Mouse (Mus musculus): ENCODE data around the gene Clk3. TPM values are rescaled to one million over a fixed set of nuclear protein-coding genes. Genes with fewer than 3 reads are reported as not detected.
A peak's percentile ranks its signal among the peaks of the same experiment; 100 is the strongest.

Clk3 gene
- total RNA-seq, 2 experiments from 2014 or later = 234 to 420 TPM

GRCm38 (mm10) chr9:57773754-57774153 lies 8.1 kb upstream of the Clk3 start:
- no peak for ATAC-seq (replicated peaks; ENCODE audit: low FRiP score, poor library complexity, severe bottlenecking)

DNA sequence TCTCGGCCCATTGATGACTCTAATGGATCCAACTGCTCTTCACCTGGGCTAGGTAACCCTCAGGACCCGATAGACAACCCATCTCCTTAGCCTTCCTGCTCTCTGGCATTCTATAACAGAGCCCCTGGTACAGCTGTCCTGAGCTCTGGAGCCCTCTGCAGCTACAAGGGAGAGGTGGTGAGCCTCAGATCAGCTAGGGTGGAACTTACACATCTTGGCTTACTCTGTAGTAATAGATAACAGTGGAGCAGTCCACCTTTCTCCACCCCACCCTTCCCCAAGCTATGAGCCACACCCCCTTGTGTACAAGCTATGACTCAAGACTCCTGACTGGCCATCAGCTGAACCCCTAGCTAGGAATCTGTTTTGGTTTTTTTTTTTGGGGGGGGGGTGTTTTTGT lies 5.2 kb upstream of the Clk3 start:
- peak; percentile 78 for ATAC-seq (replicated peaks; ENCODE audit: low FRiP score, poor library complexity, severe bottlenecking)

DNA sequence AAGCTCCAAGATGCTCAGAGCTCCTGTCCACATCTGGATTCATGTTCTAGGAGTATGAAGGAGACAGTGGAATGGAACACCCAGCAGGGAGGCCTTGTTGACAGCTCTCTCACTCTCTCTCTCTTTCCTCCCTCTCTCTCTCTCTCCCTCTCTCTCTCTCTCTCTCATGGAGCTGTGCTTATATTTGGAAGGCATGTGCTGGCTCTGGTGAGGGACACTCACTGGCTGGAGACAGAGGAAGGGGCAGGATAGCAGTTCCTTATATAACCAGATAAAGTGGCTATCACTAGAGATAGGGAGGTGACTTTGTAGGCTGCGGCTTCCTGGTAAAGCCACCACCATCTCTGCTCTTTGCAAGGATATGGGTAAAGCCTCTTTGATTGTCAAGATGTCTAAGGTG lies 4.6 kb upstream of the Clk3 start:
- ATAC-seq (replicated peaks; ENCODE audit: low FRiP score, poor library complexity, severe bottlenecking) = no peak

- peak; percentile 58 for ATAC-seq (replicated peaks; ENCODE audit: low FRiP score, poor library complexity, severe bottlenecking)
These were observed 3.9 kb upstream of the Clk3 start for GRCm38 (mm10) chr9:57769539-57770069.

- ATAC-seq (replicated peaks; ENCODE audit: low FRiP score, poor library complexity, severe bottlenecking) = no peak
These were observed 1.6 kb upstream of the Clk3 start for GRCm38 (mm10) chr9:57767231-57767630.

GRCm38 (mm10) chr9:57766431-57766830 lies 771 bp upstream of the Clk3 start:
- ATAC-seq (replicated peaks; ENCODE audit: low FRiP score, poor library complexity, severe bottlenecking) = no peak

- ATAC-seq (replicated peaks; ENCODE audit: low FRiP score, poor library complexity, severe bottlenecking) = peak; percentile 47
These were observed 691 bp downstream of the Clk3 start for GRCm38 (mm10) chr9:57764974-57765363.

DNA sequence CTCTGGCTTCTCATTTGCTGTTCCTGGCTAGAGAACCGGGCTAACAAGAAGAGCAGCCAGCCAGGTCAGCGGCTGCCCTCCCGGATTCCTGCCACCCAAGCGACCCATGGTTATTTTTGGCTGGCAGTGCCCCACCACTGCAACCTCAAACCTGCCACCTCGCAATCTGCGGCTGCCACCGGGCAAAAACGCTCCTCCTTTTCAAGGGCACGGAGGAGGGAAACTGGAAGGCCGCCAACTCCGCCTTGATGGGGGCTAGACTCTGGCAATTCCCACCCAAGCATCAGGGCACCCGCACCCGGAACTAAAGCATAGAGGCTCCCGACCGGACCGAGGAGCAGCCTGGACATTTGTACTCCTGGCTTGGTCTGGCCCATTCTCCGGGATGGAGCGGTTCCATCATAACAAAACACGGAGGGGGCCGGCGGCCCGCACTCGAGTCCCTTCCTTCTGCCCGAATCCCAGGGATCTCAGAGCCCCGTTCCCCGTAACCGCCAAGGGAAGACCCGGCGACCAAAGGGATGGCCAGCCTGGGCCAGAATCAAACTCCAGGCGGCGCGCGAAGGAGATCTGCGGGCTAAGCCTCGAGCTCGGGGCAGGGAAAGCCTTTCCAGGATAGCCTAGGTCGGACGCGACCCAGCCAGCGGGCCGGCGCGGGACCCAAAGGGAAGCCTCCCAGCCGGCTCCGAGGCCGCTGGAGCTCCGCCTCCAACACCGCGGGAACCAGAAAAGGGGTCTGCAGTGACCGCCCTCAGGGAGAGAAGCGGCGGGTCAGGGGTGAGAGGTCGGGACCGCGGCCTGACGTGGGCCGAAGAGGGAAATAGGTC lies 1.3 kb downstream of the Clk3 start:
- ATAC-seq (replicated peaks; ENCODE audit: low FRiP score, poor library complexity, severe bottlenecking) = peak; percentile 41

DNA sequence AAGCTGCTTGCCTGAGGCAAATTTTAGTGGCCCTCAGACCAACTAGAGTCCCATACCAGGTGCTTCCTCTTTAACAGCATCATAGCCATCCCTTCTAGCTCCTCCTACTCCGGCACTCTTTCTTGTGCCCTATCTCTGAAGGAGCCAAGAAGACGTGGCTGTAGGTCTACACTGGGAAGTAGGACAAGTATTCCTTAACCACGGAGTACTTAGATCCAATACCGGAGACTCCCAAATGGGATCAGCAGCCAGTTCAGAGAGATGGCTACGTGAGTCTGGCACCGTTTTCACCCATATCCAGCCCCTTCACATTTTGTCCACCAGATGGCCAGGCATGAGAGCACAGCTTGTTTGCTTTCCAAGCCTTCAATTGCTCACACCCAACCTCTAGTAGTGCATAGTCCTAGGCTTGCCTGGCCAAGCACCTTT lies 3.1 kb downstream of the Clk3 start:
- peak; percentile 29 for ATAC-seq (replicated peaks; ENCODE audit: low FRiP score, poor library complexity, severe bottlenecking)

GRCm38 (mm10) chr9:57761563-57762551 lies 3.8 kb downstream of the Clk3 start:
- no peak for ATAC-seq (replicated peaks; ENCODE audit: low FRiP score, poor library complexity, severe bottlenecking)

- no peak for ATAC-seq (replicated peaks; ENCODE audit: low FRiP score, poor library complexity, severe bottlenecking)
These were observed 5.1 kb downstream of the Clk3 start for GRCm38 (mm10) chr9:57760416-57761146.

DNA sequence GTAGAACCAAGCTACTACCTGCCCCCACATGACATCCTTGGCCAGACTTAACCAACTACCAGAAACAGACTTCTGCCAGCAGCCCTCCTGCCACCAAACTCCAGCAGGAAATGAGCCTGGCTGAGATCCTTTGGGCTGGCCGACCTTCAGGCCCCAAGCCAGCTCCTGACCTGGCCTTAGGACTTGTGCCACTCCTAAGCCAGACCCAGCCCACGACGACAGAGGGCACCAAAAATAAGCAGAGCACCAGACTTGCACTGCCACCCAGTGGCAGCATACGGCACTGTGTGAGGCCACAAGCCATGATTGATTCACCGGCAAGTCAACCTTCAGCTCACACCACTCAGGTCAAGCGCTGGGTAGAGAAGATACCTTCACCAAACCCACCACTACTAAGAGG lies 6.4 kb downstream of the Clk3 start:
- ATAC-seq (replicated peaks; ENCODE audit: low FRiP score, poor library complexity, severe bottlenecking) = peak; percentile 57

- ATAC-seq (replicated peaks; ENCODE audit: low FRiP score, poor library complexity, severe bottlenecking) = no peak
These were observed 7.1 kb downstream of the Clk3 start for GRCm38 (mm10) chr9:57758528-57758927.

DNA sequence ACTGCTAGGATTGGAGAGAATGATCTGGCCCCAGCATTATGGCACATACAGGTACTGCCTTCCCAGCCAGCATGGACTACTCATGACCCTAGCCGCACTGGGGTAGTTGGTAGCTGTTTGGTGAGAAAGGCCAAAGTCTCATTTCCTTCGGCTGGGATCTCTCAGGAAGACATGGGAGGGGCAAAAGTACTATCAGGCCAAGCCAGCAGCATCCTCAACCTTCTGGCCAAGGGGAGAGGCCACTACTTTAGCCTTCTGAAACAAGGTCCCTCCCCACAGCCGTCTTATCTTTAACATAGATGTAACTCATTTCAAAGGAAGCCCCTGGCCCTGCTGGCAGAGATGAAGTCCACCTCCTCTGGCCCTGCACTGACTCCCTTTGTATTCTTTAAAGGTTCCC lies 8.1 kb downstream of the Clk3 start:
- ATAC-seq (replicated peaks; ENCODE audit: low FRiP score, poor library complexity, severe bottlenecking) = peak; percentile 68

DNA sequence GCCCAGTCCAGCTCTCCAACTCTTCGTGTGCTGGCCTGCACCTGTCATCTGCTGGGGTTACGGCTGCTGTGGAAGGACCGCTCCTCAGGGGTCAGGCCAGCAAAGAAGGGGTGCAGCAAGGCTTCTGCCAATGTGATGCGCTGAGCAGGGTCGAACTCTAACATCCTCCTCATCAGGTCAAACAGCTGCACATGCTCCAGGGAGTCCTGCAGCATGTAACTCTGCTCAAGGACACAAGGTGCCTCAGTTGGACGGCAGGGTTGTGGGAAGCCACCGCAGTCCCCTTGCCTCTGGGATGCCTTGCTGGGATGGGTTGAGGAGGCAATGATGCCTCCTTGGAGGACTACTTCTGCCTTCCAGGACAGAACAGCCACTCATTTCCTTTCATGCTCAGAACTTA lies 14.8 kb downstream of the Clk3 start:
- no peak for ATAC-seq (replicated peaks; ENCODE audit: low FRiP score, poor library complexity, severe bottlenecking)

DNA sequence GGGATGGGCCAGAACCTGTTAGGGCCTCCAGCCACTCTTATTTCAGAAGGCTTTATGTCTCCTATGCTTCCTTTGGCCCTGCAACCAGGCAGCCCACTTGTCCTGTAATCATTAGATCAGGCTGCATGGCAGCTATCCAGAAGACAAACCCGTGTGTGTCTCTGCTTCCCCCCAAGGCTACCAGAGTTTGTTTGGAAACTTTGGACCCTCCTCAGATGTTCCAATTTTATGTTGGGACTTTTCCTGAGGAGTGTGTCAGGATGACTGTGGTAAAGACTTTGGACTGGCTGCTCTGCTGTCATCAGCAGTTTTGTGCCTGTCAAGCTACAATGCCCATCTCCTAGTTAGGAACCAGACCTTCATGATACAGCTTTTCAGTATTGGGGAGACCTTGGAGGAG lies 16.8 kb downstream of the Clk3 start:
- no peak for ATAC-seq (replicated peaks; ENCODE audit: low FRiP score, poor library complexity, severe bottlenecking)

- ATAC-seq (replicated peaks; ENCODE audit: low FRiP score, poor library complexity, severe bottlenecking) = no peak
These were observed 17.5 kb downstream of the Clk3 start for GRCm38 (mm10) chr9:57748137-57748536.

GRCm38 (mm10) chr9:57747067-57747466 lies 18.6 kb downstream of the Clk3 start:
- no peak for ATAC-seq (replicated peaks; ENCODE audit: low FRiP score, poor library complexity, severe bottlenecking)

GRCm38 (mm10) chr9:57744462-57745091 lies 21.1 kb downstream of the Clk3 start:
- ATAC-seq (replicated peaks; ENCODE audit: low FRiP score, poor library complexity, severe bottlenecking) = peak; percentile 82
